Mouse (Mus musculus) midbrain, embryonic 14.5 days (tissue): ENCODE results near the gene Glra1. TPM values are rescaled to one million over a fixed set of nuclear protein-coding genes. Genes with fewer than 3 reads are reported as not detected.

Source experiments
- ATAC-seq: fragments of 200-750 bp; cut with Nextera tagmentation; 2 replicates; pipeline ENCODE4 v1.8.0; 2017; ENCODE audit warnings: moderate number of reproducible peaks, moderate library complexity; ENCODE audit not compliant: low FRiP score, low TSS enrichment
- DNase-seq: peaks from one replicate; pipeline ENCODE4 v3.0.0-alpha.2; 2015
- H3K27ac ChIP-seq: fragments of 300-500 bp; sonication (generic); replicated peaks from 2 replicates; pipeline ENCODE4 v1.5.1; 2014; ENCODE audit warnings: mild to moderate bottlenecking, low read depth, low read length, moderate library complexity
- H3K27me3 ChIP-seq: fragments of 300-500 bp; sonication (generic); 2 replicates; pipeline ENCODE4 v1.6.1; 2014; ENCODE audit warnings: low read length, control low read depth, mixed read lengths; ENCODE audit not compliant: control insufficient read depth, insufficient read depth
- H3K36me3 ChIP-seq: fragments of 300-500 bp; sonication (generic); 2 replicates; pipeline ENCODE4 v1.6.1; 2014; ENCODE audit warnings: low read length, control low read depth; ENCODE audit not compliant: control insufficient read depth, insufficient read depth
- H3K4me1 ChIP-seq: fragments of 300-500 bp; sonication (generic); 2 replicates; pipeline ENCODE4 v1.6.1; 2014; ENCODE audit warnings: mild to moderate bottlenecking, antibody characterized with exemption, low read length, control low read depth; ENCODE audit not compliant: control insufficient read depth, insufficient read depth
- H3K4me2 ChIP-seq: fragments of 300-500 bp; sonication (generic); 2 replicates; pipeline ENCODE4 v1.6.1; 2014; ENCODE audit warnings: mild to moderate bottlenecking, low read length, moderate library complexity
- H3K4me3 ChIP-seq: fragments of 300-500 bp; sonication (generic); replicated peaks from 2 replicates; pipeline ENCODE4 v1.5.1; 2014; ENCODE audit warnings: low read depth, low read length
- H3K9ac ChIP-seq: fragments of 300-500 bp; sonication (generic); replicated peaks from 2 replicates; pipeline ENCODE4 v1.6.1; 2014; ENCODE audit warnings: mild to moderate bottlenecking, low read length, moderate library complexity
- H3K9me3 ChIP-seq: fragments of 300-500 bp; sonication (generic); 2 replicates; pipeline ENCODE4 v1.6.1; 2016; ENCODE audit warnings: low read length, control low read depth, mixed read lengths; ENCODE audit not compliant: control insufficient read depth
- WGBS: fragments of 180-500 bp; shearing (Covaris S2); extraction: QIAGEN DNeasy Blood & Tissue Kit; methylation state at CpG from one replicate; pipeline ENCODE4 v1.1.7; 2014; 5-methylcytosine and 5-hydroxymethylcytosine counted together
- polyA plus RNA-seq: library from polyadenylated mRNA; unstranded; fragments of >200 nt; fragmentation: Nextera tagmentation; extraction: Ambion mirVana; gene quantifications from 2 replicates; pipeline ENCODE4 v1.2.1, GENCODE M21; 2014

Gene Glra1
- polyA plus RNA-seq, 1 experiment from 2014 or later: 0.24 TPM

DNA sequence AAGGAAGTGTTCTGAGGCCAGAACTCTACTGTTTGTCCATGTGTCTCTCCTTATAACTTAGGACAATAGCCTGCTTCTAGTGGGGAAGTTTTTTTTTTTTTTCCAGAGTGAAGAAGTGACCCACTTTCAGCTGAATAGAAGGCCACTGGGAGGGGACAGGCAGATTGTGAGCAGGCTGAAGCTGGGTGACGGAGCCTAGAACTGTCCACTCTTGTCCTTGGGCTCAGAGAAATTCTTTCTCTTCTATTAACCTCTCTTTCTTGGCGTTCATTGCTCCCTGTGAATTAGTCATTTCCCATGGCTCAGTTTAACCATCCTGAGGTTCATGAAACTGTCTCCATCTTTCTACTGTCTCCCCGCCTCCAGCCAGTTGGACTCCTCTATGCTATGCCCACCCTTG lies 13.6 kb downstream of the Glra1 start:
- no peak overlapping the region for H3K9ac ChIP-seq
- DNase-seq (no peak), ATAC-seq (no peak)
- H3K36me3 ChIP-seq: no peaks in the 10 kb centered on the region
- WGBS: 94% methylated on average over 3 of the region's 3 CpGs
- no peak overlapping the region for H3K4me3 ChIP-seq
- H3K27ac ChIP-seq: no peak overlapping the region
- H3K9me3 ChIP-seq: 0 out of 2 replicates have a peak, but pooled peaks cover 3% of the 10 kb centered on the region
- H3K4me1 ChIP-seq: no peaks in the 10 kb centered on the region
- H3K4me2 ChIP-seq: no peak overlapping the region
- H3K27me3 ChIP-seq: peaks cover 8% of the 10 kb centered on the region

DNA sequence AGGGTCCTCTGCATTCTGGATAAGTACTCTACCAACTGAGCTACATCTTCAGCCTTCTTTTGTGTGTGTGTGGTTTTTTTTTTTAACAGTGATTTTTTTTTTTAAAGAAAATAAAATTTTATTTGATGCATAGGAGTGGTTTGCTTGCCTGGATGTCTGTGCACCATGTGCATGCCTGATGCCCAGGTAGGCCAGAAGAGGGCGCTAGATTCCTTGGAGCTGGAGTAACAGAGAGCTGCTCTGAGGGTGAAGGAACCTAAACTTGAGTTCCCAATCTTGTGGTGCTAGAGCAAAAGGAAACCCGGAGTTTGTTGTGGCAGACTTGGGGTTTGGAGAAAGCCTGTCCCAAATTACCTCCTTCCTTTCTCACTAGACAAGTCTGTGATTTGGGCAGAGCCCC lies 16.8 kb downstream of the Glra1 start:
- H3K4me1 ChIP-seq: no peaks in the 10 kb centered on the region
- ATAC-seq: no peak
- no peaks in the 10 kb centered on the region for H3K27me3 ChIP-seq
- no peak overlapping the region for H3K27ac ChIP-seq
- H3K4me2 ChIP-seq: no peak overlapping the region
- no peak overlapping the region for H3K4me3 ChIP-seq
- no peaks in the 10 kb centered on the region for H3K9me3 ChIP-seq
- 49% methylated on average over 2 of the region's 2 CpGs for WGBS
- no peaks in the 10 kb centered on the region for H3K36me3 ChIP-seq
- DNase-seq: no peak
- no peak overlapping the region for H3K9ac ChIP-seq

DNA sequence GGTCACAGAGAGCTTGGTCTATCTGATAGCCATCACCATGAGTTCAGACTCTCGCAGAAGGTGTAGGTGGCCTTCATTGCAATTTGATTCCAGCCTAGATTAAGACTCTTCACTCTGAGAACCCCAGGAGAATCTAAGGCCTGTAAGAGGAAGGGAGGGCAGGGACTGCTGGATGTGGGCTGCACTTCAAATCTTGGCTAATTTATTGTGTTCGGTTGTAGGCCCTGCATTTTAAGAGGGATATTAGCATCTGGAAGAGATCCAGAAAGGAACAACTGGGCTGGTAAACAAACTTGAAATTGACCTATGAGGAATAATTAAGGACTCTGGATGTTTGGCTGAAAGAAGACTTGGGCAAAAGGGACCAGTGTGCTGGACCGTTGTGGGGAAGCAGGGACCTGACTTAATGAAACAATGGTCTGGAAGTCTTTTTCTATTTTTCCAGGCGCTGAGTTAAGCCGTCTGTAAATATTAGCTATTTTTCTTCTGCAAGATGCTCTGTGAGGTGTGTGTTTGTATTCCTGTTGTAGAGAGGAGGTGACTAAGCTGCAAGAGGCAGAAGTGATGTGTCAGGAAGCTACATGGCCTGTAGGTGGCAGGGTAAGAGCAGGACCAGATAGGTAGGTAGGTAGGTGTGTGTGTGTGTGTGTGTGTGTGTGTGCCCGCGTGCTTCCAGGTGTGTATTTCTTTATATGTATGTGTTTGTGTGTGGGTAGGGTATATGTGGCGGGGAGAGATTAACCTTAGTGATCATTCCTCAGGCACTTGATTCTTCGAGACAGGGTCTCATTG lies 18.4 kb downstream of the Glra1 start:
- Histone ChIP-seq H3K4me1 (no peaks in the 10 kb centered on the region), H3K4me2 (no peak overlapping the region), H3K4me3 (no peak overlapping the region), H3K36me3 (no peaks in the 10 kb centered on the region), H3K9ac (no peak overlapping the region), H3K27ac (no peak overlapping the region), H3K27me3 (no peaks in the 10 kb centered on the region), H3K9me3 (no peaks in the 10 kb centered on the region)
- ATAC-seq: no peak
- 86% methylated on average over 9 of the region's 9 CpGs for WGBS
- no peak for DNase-seq

DNA sequence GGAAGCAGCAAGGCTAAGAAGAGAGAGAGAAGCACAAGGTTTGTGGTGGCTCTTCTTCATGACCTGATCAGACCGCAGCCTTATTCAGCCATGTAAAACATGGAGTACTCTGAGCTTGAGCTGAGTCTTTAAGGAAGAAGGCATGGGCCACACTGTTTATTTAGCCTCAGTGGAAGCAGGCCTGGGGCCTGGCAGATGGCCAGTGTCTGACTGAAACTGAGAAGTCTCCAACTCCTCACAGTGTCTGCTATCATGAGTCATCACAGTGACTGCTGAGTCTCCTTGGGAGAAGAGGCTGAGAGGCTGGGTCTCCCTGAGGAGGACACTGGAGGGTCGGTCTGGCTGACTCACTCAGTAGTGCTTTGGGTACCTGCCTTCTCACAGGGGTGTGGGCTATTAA lies 33.6 kb downstream of the Glra1 start:
- DNase-seq: no peak
- Histone ChIP-seq H3K9me3 (no peaks in the 10 kb centered on the region), H3K9ac (no peak overlapping the region), H3K27ac (no peak overlapping the region), H3K4me3 (no peak overlapping the region), H3K4me1 (no peaks in the 10 kb centered on the region), H3K27me3 (no peaks in the 10 kb centered on the region), H3K36me3 (no peaks in the 10 kb centered on the region), H3K4me2 (no peak overlapping the region)
- ATAC-seq: no peak
- 86% methylated on average over 2 of the region's 2 CpGs for WGBS

DNA sequence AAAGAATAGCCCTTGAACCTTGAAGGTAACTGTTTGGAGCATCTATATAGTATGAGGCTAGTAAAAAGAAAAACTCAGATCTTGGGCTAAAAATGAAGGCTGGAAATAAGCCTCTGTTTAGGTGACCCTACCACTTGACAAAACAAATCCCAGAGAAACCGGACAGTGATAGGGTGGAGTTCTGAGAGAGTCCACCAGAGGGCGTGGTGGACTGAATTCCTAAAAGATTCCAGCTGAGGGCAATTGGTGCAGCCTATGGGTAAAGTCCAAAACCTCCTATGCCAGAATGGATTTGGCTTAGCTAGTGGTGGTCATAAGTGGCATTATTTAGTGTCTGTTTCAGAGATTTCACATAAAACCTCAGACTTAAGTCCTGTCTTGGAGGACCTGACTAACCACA lies 36.9 kb downstream of the Glra1 start:
- ATAC-seq (no peak), DNase-seq (peak; percentile 69)
- H3K4me2 ChIP-seq: no peak overlapping the region

DNA sequence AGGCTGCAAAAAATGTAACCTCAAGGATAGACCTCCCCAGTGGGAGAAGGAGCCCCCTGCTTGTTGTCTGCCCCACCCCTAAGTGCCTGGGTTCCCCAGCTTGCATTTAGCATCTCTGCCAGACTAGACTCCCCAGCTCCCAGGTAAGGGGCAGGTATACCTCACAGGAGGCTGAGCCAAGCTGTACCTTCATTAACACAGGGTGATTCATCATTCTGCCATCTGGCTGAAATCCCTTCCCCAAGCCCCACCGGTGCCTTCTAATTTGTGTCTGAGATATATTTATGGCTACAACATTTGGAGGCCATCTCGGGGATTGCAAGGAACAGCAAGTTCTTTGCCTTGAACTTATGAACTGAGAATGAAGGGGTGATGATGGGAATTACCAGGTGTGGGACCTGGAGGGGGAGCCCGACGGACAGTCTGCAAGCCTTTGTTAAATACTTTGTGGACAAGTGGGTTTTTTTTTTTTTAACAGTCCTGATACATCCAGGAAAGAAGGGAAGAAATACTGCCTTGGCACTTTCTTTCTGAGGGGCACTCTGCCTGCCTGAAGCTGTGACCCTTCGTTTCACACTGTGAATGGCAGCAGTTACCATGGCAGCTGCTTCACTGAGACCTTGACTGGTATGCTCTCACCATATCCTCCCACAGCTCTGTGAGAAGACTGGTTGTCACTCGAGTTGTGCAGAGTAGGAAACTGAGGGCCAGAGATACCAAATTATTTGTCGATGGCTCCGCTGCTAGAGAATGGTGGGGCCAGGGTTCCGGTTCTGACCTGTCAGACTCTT lies 41.5 kb downstream of the Glra1 start:
- no peaks in the 10 kb centered on the region for H3K27me3 ChIP-seq
- DNase-seq: peak; percentile 26
- H3K27ac ChIP-seq: no peak overlapping the region
- WGBS: 56% methylated on average over 9 of the region's 9 CpGs
- H3K4me2 ChIP-seq: no peak overlapping the region
- H3K36me3 ChIP-seq: no peaks in the 10 kb centered on the region
- H3K4me1 ChIP-seq: no peaks in the 10 kb centered on the region
- H3K9me3 ChIP-seq: no peaks in the 10 kb centered on the region
- H3K4me3 ChIP-seq: no peak overlapping the region
- no peak for ATAC-seq
- H3K9ac ChIP-seq: no peak overlapping the region

More for the DNA sequence above, 36.9 kb downstream of the Glra1 start:
- Histone ChIP-seq H3K27me3 (no peaks in the 10 kb centered on the region), H3K4me1 (no peaks in the 10 kb centered on the region), H3K9me3 (no peaks in the 10 kb centered on the region), H3K4me3 (no peak overlapping the region), H3K27ac (no peak overlapping the region), H3K36me3 (no peaks in the 10 kb centered on the region), H3K9ac (no peak overlapping the region)
- 24% methylated on average over 2 of the region's 2 CpGs for WGBS

DNA sequence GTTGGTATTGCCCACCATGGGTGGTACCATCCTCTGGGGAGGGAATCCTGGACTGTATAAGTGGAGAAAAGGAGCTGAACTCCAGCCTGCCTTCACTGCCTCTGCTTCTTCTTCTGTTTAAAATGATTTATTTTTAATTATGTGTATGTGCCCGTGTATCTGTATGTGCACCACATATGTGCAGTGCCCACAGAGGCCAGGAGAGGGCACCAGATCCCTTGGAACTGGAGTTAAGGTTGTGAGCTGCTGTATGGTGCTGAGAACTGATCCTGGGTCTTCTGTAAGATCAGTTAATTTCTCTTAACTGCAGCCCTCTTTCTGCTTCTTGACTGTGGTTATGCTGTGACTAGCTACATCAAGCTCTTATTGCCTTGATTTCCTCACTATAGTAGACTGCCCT lies 62.3 kb downstream of the Glra1 start:
- Histone ChIP-seq H3K4me3 (no peak overlapping the region), H3K27ac (no peak overlapping the region), H3K9ac (no peak overlapping the region), H3K27me3 (no peaks in the 10 kb centered on the region), H3K4me1 (no peaks in the 10 kb centered on the region), H3K4me2 (no peak overlapping the region), H3K36me3 (no peaks in the 10 kb centered on the region), H3K9me3 (no peaks in the 10 kb centered on the region)
- ATAC-seq (no peak), DNase-seq (no peak)
- WGBS: 86% methylated on average over 1 of the region's 1 CpGs

DNA sequence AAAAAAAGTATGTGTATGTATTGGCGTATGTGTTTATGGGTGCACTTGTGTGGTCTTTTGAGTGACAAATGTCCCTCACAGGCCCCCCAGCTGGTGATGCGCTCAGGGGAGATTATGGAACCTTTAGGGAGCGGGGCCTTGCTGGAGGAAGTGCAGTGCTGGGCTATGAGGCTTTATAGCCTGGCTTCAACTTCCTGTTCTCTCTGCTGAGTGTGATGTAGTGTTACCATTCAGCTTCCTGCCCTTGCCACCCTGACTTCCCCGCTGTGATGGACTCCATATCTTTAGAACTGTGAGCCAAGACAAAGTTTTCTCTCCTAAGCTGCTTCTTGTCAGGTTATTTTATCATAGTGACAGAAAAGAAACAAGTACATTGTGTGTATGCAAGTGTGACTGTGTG lies 65.3 kb downstream of the Glra1 start:
- H3K4me1 ChIP-seq: no peaks in the 10 kb centered on the region
- WGBS: 68% methylated on average over 4 of the region's 4 CpGs
- DNase-seq: no peak

DNA sequence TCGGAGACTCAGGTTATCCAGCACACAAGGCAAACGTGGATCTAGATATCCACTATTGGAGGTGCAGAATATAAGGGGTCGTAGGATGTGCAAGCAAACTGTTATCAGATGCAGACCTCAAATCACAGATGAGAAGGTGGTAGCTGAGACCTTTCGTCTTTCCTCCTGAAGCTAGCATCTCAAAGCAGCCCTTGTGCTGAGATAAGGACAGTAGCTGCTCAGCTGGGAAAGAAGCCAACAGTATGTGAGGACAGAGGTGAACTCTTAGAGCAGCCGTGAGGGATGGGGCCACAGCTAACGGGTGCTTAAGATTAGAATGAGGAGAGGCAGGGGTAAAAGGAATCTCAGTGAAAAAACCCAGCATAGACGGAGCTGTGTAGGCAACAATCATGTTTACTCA lies 65.9 kb downstream of the Glra1 start:
- ATAC-seq: no peak

More for the DNA sequence above, 65.3 kb downstream of the Glra1 start:
- Histone ChIP-seq H3K4me3 (no peak overlapping the region), H3K4me2 (no peak overlapping the region), H3K27me3 (no peaks in the 10 kb centered on the region), H3K9me3 (no peaks in the 10 kb centered on the region), H3K9ac (no peak overlapping the region), H3K27ac (no peak overlapping the region), H3K36me3 (no peaks in the 10 kb centered on the region)
- no peak for ATAC-seq

More for the DNA sequence above, 65.9 kb downstream of the Glra1 start:
- no peak overlapping the region for H3K4me3 ChIP-seq
- no peak overlapping the region for H3K4me2 ChIP-seq
- H3K36me3 ChIP-seq: no peaks in the 10 kb centered on the region
- H3K9me3 ChIP-seq: no peaks in the 10 kb centered on the region
- H3K9ac ChIP-seq: no peak overlapping the region
- H3K4me1 ChIP-seq: no peaks in the 10 kb centered on the region
- DNase-seq: no peak
- no peaks in the 10 kb centered on the region for H3K27me3 ChIP-seq
- WGBS: 69% methylated on average over 7 of the region's 7 CpGs
- H3K27ac ChIP-seq: no peak overlapping the region
